In the genomic region with DNA sequence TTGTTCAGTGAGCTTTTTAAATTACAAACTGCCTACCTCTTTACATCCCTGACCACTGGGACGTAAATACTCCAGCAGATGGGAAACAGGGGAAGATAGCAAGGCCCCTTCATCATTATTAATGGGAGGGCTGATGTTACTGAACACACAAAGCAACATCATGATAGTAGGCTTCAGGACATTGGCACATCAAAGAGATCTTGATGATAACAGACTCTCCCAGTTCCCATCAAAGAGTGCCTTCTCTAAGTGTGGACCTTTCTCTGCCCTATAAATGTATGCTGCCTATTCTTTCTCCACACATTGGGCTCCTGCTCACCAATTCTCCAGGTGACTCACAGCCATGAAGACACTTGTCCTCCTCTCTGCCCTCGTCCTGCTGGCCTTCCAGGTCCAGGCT, we compare ENCODE assay signal across 10 mouse cellular contexts. TPM values are rescaled to one million over a fixed set of nuclear protein-coding genes. Genes with fewer than 3 reads are reported as not detected.
DNase-seq lines count a peak whose midpoint lies in the region; TF ChIP-seq lines count a peak whose summit lies in the region.
"Not testable (repeated sequence)": the region's sequence is repeated elsewhere in the genome, so short reads cannot be mapped to it uniquely, and the experiment has no call there.
"Had no signal": no experiment of that assay in that cellular context is flagged by ENCODE, and none has a peak within 500 bp of the region (broad histone marks: within the 10 kb centered on the region; RNA-seq: fewer than 3 reads in every experiment).

A gene (plus strand): TSS at position 301 of the 400 bp plus-strand sequence.

- H3K27ac ChIP-seq in small intestine, adult 2 months (ENCODE audit: insufficient read depth, low read depth, low read length): not testable (repeated sequence)

- not testable (repeated sequence) for DNase-seq in large intestine, adult 2 months (ENCODE audit: low read depth, low spot score)

- not testable (repeated sequence) for H3K36me3 ChIP-seq in small intestine, adult 2 months (ENCODE audit: control insufficient read depth, insufficient read depth, low read length)

- not testable (repeated sequence) for H3K4me1 ChIP-seq in small intestine, adult 2 months (ENCODE audit: control insufficient read depth, insufficient read depth, insufficient read length, low read length)

- not testable (repeated sequence) for H3K27me3 ChIP-seq in small intestine, adult 2 months (ENCODE audit: control insufficient read depth, insufficient read depth, low read length)

- H3K4me3 ChIP-seq in small intestine, adult 2 months (ENCODE audit: low read depth, low read length): not testable (repeated sequence)

- not testable (repeated sequence) for TF ChIP-seq POLR2A in small intestine, adult 2 months (IDR thresholded peaks at IDR 0.05; ENCODE audit: low read depth, low read length)

- no CpG with 5 or more reads among the region's 2 CpGs for WGBS in large intestine, adult 2 months
- no CpG with 5 or more reads among the region's 2 CpGs for WGBS in small intestine, adult 2 months

- TF ChIP-seq CTCF in small intestine, adult 2 months (IDR thresholded peaks at IDR 0.05; ENCODE audit: extremely low read depth, insufficient read length, insufficient replicate concordance, low read depth, low read length): not testable (repeated sequence)

RNA-seq across cellular contexts. Expression of the gene that starts here (rescaled TPM):
- 6,500 TPM in 1 of 2 replicates, not detected in the other for polyA plus RNA-seq in large intestine, adult 2 months (2012; rRNA removed)
- polyA plus RNA-seq in small intestine, adult 2 months (2012; rRNA removed): 474 TPM in 1 of 2 replicates, not detected in the other
- polyA plus RNA-seq: activated CD4-positive, CD25-positive, alpha-beta regulatory T cell, adult 4 months; adrenal gland, adult 2 months; brain, embryonic 14.5 days; C2C12; CD4-positive, CD25-positive, alpha-beta regulatory T cell, adult 4 months; cerebellum, adult 2 months; G1E; Patski had no signal
